Mouse (Mus musculus): ENCODE data around the gene Wfdc10.

DNA sequence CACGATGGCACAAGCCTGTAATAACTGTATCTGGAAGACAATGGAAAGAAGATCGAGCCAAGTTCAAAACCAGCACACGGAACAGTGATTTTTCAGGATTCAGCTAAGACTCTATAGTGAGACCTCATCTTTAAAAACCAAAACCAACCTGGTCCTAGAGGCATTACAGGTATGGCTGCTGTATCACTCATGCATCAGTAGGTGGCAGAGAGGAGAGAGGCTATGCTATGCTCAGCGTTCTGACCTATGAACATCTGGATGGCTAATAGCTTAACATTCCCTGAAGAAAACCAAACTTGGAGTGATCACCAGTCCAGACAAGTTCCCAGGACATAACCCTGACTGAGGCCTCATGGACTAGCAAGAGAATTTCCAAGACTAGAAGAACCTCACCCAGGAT, 34.1 kb upstream of the Wfdc10 start:
- no peak for TF ChIP-seq CTCF (IDR thresholded peaks at IDR 0.05; ENCODE audit: borderline replicate concordance, extremely low read depth, insufficient read depth, insufficient read length)
- no peak for TF ChIP-seq POLR2A (IDR thresholded peaks at IDR 0.05; ENCODE audit: borderline replicate concordance, extremely low read depth, insufficient read depth, insufficient read length, poor library complexity, severe bottlenecking)
